Mouse (Mus musculus) CH12.LX (cell line): ENCODE results near the gene Raver1.

Source experiments
- CTCF ChIP-seq, 2 experiments: IDR thresholded peaks in 1 of 2; conservative IDR thresholded peaks in 1 of 2; 2 replicates each; pipeline ENCODE4 v1.5.1; 2011 to 2012; ENCODE audit warnings: low read depth in 2 of 2, low read length in 2 of 2, improper control_type of control experiment in 1 of 2, inconsistent platforms in 1 of 2, mild to moderate bottlenecking in 1 of 2, moderate library complexity in 1 of 2
- POLR2A ChIP-seq: IDR thresholded peaks from 2 replicates; pipeline ENCODE4 v1.6.1; 2011; ENCODE audit warnings: low read depth, mild to moderate bottlenecking, improper control_type of control experiment, low read length
- RCOR1 ChIP-seq: conservative IDR thresholded peaks from 2 replicates; pipeline ENCODE4 v1.6.1; 2012; ENCODE audit warnings: low read depth, mild to moderate bottlenecking, inconsistent platforms, low read length, improper control_type of control experiment

- TF ChIP-seq CTCF (conservative IDR thresholded peaks at IDR 0.05 in 1 of 2, IDR thresholded peaks at IDR 0.05 in 1 of 2; ENCODE audit: low read depth in 2 of 2, low read length in 2 of 2), result peak; percentile 54 to 87
- no peak; the same call in 1 of the 2 replicates for TF ChIP-seq RCOR1
- peak; percentile 43 for TF ChIP-seq POLR2A
These were observed 45.4 kb upstream of the Raver1 start for GRCm38 (mm10) chr9:21137229-21137628.
